Mouse (Mus musculus) right cerebral cortex, postnatal 25 days (tissue): ENCODE data around the gene B3gat3.
"Not testable (repeated sequence)": the region's sequence is repeated elsewhere in the genome, so short reads cannot be mapped to it uniquely, and the experiment has no call there.

Experiments
- DNase-seq: peaks from one replicate; pipeline ENCODE4 v3.0.0; 2022

Gene B3gat3

DNA sequence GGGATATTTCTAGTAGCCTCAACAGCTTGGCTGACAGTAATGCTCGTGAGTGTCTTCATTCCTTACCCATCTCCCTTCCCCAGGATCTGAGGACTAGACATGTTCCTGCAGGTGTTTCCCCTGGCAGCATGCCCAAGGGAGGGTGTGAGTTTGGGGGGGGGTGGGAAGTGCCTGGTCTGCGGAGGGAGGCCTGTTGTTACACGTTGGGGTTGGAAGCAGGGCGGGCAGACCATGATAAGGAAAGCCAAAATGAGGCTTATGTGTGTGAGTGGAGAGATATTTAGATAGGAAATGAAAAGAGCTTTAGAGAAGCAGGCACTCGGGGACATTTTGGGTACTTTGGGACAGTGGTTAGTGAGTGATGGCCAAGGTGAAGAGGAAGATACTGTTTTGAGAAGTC, 23.9 kb downstream of the B3gat3 start:
- no peak for DNase-seq

GRCm38 (mm10) chr19:8944750-8945149, 24.6 kb downstream of the B3gat3 start:
- no peak for DNase-seq

DNA sequence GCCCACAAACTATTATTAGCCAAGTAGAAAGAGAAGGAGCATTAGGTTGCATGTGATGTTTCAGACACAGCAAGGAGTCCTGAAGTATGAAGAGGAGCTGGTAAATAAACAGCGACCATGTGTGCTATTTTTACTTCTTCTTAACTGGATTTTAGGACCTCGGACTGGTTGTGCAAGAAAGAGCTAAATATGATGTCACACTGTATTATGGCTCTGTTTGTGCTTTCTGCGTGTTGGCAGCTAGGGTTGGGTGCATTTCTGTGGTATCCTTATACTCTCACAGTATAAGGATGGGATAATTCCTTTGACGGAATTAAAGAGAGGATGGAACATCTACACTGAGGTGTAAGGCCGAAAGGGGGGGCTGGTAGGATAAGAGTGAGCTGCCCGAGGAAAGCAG, 25.1 kb downstream of the B3gat3 start:
- no peak for DNase-seq

DNA sequence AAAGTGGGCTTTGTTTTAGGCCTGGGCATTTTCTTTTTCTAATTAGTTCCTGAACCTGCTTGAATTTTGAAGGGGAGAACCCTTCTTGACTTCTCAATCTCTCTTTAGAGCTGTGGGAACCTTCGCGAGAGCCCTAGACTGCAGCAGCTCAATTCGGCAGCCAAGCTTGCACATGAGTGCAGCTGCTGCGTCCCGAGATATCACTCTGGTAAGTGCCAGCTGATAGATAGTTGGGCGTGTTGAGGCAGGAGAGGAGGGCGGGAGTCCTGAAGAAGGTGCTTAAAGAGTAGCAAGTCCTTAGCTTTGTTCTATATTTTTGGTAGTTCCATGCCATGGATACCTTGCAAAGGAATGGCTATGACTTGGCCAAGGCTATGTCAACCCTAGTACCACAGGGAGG, 26.8 kb downstream of the B3gat3 start:
- DNase-seq, result no peak

DNA sequence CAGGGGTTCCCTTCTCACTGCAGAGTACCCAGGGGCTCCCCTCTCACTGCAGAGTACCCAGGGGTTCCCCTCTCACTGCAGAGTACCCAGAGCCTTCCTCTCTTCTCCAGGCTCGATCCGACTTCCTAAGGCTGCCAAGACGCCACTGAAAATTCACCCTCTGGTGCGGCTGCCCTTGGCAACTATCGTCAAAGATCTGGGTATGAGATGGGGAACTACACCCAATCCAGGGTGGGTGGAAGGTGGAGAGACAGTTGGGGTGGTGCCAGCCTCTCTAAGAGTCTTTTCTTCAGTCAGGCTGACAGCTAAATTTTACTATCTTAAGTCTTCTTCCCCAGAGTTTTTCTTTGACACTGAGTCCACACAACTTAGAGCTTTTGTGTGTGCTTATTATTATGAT, 30.0 kb downstream of the B3gat3 start:
- DNase-seq, result no peak

GRCm38 (mm10) chr19:8952241-8952640, 32.1 kb downstream of the B3gat3 start:
- no peak for DNase-seq

DNA sequence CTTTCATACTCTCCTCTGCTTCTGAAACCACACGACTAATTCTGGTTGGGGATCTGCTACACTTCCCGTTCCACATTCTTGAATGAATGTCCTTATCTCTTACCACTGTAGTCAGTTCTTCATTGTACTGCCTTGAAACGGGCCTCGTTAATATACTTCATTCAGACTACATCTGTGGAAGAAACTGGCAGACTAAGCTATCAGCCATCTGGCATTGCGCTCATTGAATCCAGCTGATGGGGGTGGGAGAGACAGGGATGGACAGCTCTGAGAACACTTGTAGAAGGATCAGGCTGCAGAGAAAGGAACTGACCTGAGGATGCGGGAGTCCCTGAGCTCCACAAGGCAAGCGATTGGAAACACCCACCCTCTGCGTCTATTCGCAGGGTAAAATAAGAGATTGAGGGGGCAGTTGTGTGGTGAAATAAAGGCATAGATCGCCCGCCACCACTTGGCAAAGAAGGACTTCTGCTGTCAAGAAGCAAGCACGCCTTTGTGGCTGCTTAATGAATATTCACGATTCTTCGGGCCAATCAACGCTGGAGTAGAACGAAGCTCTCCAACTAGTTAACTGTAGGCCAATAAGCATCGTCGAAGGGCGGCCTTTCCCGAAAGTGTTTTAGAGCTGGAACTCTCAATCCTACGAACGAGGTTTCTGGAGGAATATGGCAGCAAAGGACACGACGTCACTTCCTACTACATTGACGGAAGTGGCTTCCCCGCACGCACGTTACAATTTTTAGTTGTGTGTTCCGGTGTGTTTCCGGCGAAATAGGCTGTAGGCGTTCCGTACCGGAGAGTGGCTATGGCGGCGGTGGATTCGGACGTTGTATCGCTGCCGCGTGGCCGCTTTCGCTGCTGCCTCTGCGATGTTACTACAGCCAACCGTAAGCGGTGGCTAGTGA, 33.2 kb downstream of the B3gat3 start, which contains the start of gene Tut1:
Tut1 (plus strand) TSS at position 713 of the 905 bp plus-strand sequence.
- DNase-seq, result peak; percentile 91

DNA sequence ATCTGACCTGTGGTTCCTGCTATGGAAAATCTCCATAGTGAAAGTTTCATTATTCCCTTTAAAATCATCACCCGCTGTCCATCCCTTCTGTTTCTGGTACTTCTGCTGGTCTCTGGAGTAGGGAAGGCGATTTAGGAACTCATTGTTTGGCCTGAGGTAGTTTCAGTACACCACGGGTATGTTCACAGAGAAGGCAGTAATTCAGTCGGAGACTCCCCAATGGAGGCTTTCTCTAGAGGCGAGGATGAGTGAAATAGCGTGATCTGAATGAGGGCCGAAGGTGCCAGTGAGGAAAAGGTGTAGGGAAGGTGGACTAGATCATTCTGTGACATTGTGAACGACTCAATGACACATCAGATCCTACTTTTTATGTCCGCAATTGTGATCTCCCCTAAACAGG, 34.0 kb downstream of the B3gat3 start:
- no peak for DNase-seq

- no peak for DNase-seq
These were observed 42.1 kb downstream of the B3gat3 start for GRCm38 (mm10) chr19:8962256-8962655.

GRCm38 (mm10) chr19:8965075-8965474, 44.9 kb downstream of the B3gat3 start:
- no peak for DNase-seq

GRCm38 (mm10) chr19:8965771-8966170, 45.6 kb downstream of the B3gat3 start:
- no peak for DNase-seq

DNA sequence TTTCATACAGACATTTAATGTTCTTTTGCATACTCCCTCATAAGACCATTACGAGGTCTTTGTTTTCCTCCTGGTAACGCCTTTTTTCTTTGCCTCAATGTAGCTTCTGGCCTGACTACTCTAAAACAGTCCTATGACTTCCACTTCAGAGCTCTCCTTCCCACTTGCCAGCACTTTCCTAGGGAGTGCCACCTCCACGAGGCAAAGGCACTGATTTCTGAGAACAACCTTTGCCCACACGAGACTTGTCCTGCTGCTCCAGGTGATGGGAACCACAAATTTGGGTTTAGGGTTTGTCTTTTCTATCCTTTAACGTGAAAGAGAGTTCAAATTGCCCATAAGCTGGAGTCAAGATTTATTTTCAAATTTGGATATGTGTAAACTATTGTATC, 46.0 kb downstream of the B3gat3 start:
- DNase-seq, result no peak

GRCm38 (mm10) chr19:8966590-8967372, 46.6 kb downstream of the B3gat3 start, which contains the start of gene Eef1g:
Gene Eef1g (plus strand): TSS chr19:8967041.
- peak; percentile 99 for DNase-seq

DNA sequence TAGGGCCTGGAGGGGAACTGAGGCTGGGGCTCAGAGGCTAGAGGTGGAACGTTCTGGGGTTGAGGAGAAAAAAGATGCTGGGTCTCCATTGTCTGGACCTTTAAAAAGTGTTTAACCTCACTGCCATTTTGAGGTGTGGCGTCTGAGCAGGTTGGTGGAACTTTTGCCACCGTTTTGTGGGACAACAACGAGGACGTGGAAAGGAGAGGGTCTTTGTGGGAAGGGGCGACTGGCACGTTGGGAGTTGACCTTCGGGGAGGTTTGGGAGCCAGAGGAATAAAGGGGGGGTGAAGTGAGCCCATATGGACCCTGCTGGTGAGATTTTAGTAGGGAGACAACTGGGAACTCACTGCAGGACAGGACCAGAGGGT, 47.2 kb downstream of the B3gat3 start:
- DNase-seq, result no peak

GRCm38 (mm10) chr19:8967893-8968292, 47.7 kb downstream of the B3gat3 start:
- no peak for DNase-seq

- not testable (repeated sequence) for DNase-seq
These were observed 52.3 kb downstream of the B3gat3 start for GRCm38 (mm10) chr19:8972491-8972890.

- DNase-seq, result no peak
These were observed 54.5 kb downstream of the B3gat3 start for GRCm38 (mm10) chr19:8974638-8975037.

DNA sequence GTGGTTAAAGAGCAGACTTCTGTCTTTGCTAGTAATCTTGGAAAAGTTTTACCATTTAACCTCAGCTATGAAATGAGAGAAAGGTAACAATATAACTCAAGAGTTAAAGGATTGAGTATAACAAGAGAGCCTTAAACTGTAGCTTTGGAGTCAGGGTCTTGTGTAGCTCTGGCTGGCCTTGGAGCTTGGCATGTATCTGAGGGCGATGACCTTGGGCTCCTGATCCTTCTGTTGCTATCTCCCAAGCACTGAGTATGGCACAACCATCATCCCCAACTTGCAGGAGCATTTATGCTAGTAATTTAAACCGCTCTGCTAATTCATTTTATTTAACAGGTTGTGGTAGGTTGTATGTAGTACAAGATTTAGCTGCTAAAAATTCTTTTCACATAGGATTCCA, 55.3 kb downstream of the B3gat3 start:
- DNase-seq, result no peak

- DNase-seq, result no peak
These were observed 56.4 kb downstream of the B3gat3 start for GRCm38 (mm10) chr19:8976535-8976934.
